Comparison of ENCODE assay signal across 18 mouse cellular contexts in genomic region chr6:146322555-146322954, GRCm38 (mm10).
DNase-seq lines count a peak whose midpoint lies in the region; ATAC-seq and TF ChIP-seq lines count a peak whose summit lies in the region.
"Had no signal": no experiment of that assay in that cellular context is flagged by ENCODE, and none has a peak within 500 bp of the region (broad histone marks: within the 10 kb centered on the region; RNA-seq: fewer than 3 reads in every experiment).

No protein-coding gene starts in this region.

- TF ChIP-seq CTCF in lung, embryonic 14.5 days (IDR thresholded peaks at IDR 0.05; ENCODE audit: low read depth), result no peak

- no peaks in the 10 kb centered on the region for H3K9me3 ChIP-seq in intestine, embryonic 15.5 days
- H3K9me3 ChIP-seq in intestine, embryonic 16.5 days (ENCODE audit: control insufficient read depth, low read length), result no peaks in the 10 kb centered on the region
- H3K9me3 ChIP-seq in lung, embryonic 14.5 days (ENCODE audit: low read depth, low read length), result no peaks in the 10 kb centered on the region
- no peaks in the 10 kb centered on the region for H3K9me3 ChIP-seq in hindbrain, embryonic 12.5 days (replicated peaks)
- H3K9me3 ChIP-seq: embryonic facial prominence, embryonic 12.5 days; liver, embryonic 12.5 days had no signal

- peak; percentile 23; the same call in 1 of the 2 replicates for ATAC-seq in intestine, embryonic 15.5 days
- no peak; the same call in 1 of the 2 replicates for ATAC-seq in intestine, embryonic 16.5 days
- ATAC-seq in lung, embryonic 14.5 days (ENCODE audit: insufficient read depth), result peak; percentile 39; the same call in 1 of the 2 replicates
- ATAC-seq in hindbrain, embryonic 12.5 days (ENCODE audit: low FRiP score), result no peak
- ATAC-seq: forebrain, postnatal 0 days; inflammation-experienced regulatory T-cells, adult 6 months; liver, embryonic 12.5 days had no signal

- no peaks in the 10 kb centered on the region for H3K27me3 ChIP-seq in intestine, embryonic 15.5 days (replicated peaks)
- H3K27me3 ChIP-seq in intestine, embryonic 16.5 days (replicated peaks; ENCODE audit: control insufficient read depth, insufficient read depth, low read length), result no peaks in the 10 kb centered on the region
- no peaks in the 10 kb centered on the region for H3K27me3 ChIP-seq in lung, embryonic 14.5 days (ENCODE audit: insufficient read depth, low read length)
- H3K27me3 ChIP-seq in hindbrain, embryonic 12.5 days, result no peaks in the 10 kb centered on the region
- H3K27me3 ChIP-seq: embryonic facial prominence, embryonic 12.5 days; liver, embryonic 12.5 days had no signal

- H3K4me2 ChIP-seq in intestine, embryonic 15.5 days (replicated peaks), result no peak overlapping the region
- no peak overlapping the region for H3K4me2 ChIP-seq in intestine, embryonic 16.5 days (ENCODE audit: low read depth, low read length)
- no peak overlapping the region for H3K4me2 ChIP-seq in lung, embryonic 14.5 days
- no peak overlapping the region for H3K4me2 ChIP-seq in hindbrain, embryonic 12.5 days (replicated peaks)
- H3K4me2 ChIP-seq: embryonic facial prominence, embryonic 12.5 days; liver, embryonic 12.5 days had no signal

- H3K4me3 ChIP-seq in intestine, embryonic 15.5 days (replicated peaks), result no peak overlapping the region
- H3K4me3 ChIP-seq in intestine, embryonic 16.5 days (ENCODE audit: low read length), result no peak overlapping the region
- H3K4me3 ChIP-seq in lung, embryonic 14.5 days (ENCODE audit: low read depth, low read length), result no peak overlapping the region
- H3K4me3 ChIP-seq in hindbrain, embryonic 12.5 days, result no peak overlapping the region
- H3K4me3 ChIP-seq: embryonic facial prominence, embryonic 12.5 days; liver, embryonic 12.5 days had no signal

- H3K36me3 ChIP-seq in intestine, embryonic 15.5 days, result no peaks in the 10 kb centered on the region
- no peaks in the 10 kb centered on the region for H3K36me3 ChIP-seq in intestine, embryonic 16.5 days (ENCODE audit: control insufficient read depth, insufficient read depth, low read length)
- no peaks in the 10 kb centered on the region for H3K36me3 ChIP-seq in lung, embryonic 14.5 days (ENCODE audit: insufficient read depth)
- no peaks in the 10 kb centered on the region for H3K36me3 ChIP-seq in hindbrain, embryonic 12.5 days
- H3K36me3 ChIP-seq: embryonic facial prominence, embryonic 12.5 days; liver, embryonic 12.5 days had no signal

- peak; percentile 72 for DNase-seq in adrenal gland, adult 2 months
- no peak for DNase-seq in adrenal gland, postnatal 25 days
- no peak for DNase-seq in lung, embryonic 14.5 days
- DNase-seq in lung, adult 18-20 months, result no peak
- peak; percentile 52 for DNase-seq in adrenal gland, postnatal 14 days
- DNase-seq: cerebellum, adult 9-10 months; forebrain, postnatal 0 days; gastrocnemius, postnatal 10 days; layer of hippocampus, postnatal 36 days; left cerebral cortex, postnatal 4 days; right cerebral cortex, postnatal 25 days; thymus, postnatal 14 days had no signal

- no peak overlapping the region for H3K27ac ChIP-seq in intestine, embryonic 15.5 days
- no peak overlapping the region for H3K27ac ChIP-seq in intestine, embryonic 16.5 days (ENCODE audit: low read length)
- H3K27ac ChIP-seq in lung, embryonic 14.5 days (ENCODE audit: low read depth), result 0 out of 2 replicates have a peak overlapping the region, but pooled peaks have one; percentile 32
- H3K27ac ChIP-seq in hindbrain, embryonic 12.5 days, result no peak overlapping the region
- H3K27ac ChIP-seq: embryonic facial prominence, embryonic 12.5 days; liver, embryonic 12.5 days had no signal

- no peak overlapping the region for H3K9ac ChIP-seq in intestine, embryonic 15.5 days
- H3K9ac ChIP-seq in intestine, embryonic 16.5 days (ENCODE audit: low read depth, low read length), result no peak overlapping the region
- H3K9ac ChIP-seq in lung, embryonic 14.5 days, result no peak overlapping the region
- no peak overlapping the region for H3K9ac ChIP-seq in hindbrain, embryonic 12.5 days
- H3K9ac ChIP-seq: embryonic facial prominence, embryonic 12.5 days; forebrain, postnatal 0 days; liver, embryonic 12.5 days had no signal

- WGBS in intestine, embryonic 15.5 days, result 31% methylated on average over 7 of the region's 7 CpGs
- 40% methylated on average over 7 of the region's 7 CpGs for WGBS in intestine, embryonic 16.5 days
- 32% methylated on average over 7 of the region's 7 CpGs for WGBS in lung, embryonic 14.5 days
- 88% methylated on average over 7 of the region's 7 CpGs for WGBS in hindbrain, embryonic 12.5 days

- peaks cover 16% of the 10 kb centered on the region for H3K4me1 ChIP-seq in intestine, embryonic 15.5 days (replicated peaks)
- 0 out of 2 replicates have a peak, but pooled peaks cover 10% of the 10 kb centered on the region for H3K4me1 ChIP-seq in intestine, embryonic 16.5 days (ENCODE audit: control insufficient read depth, insufficient read depth, low read length)
- H3K4me1 ChIP-seq in lung, embryonic 14.5 days (ENCODE audit: insufficient read depth), result peaks cover 6% of the 10 kb centered on the region; the same call in 1 of the 2 replicates
- peaks cover 6% of the 10 kb centered on the region; the same call in 1 of the 2 replicates for H3K4me1 ChIP-seq in hindbrain, embryonic 12.5 days
- H3K4me1 ChIP-seq: liver, embryonic 12.5 days had no signal

Comparison
In these comparisons a context has a peak if more than half of its experiments do, and no peak if none do; other contexts are left out.
1. DNase-seq: peak in adrenal gland, adult 2 months (single experiment) and adrenal gland, postnatal 14 days (single experiment); none in adrenal gland, postnatal 25 days (single experiment), lung, embryonic 14.5 days (single experiment) and lung, adult 18-20 months (0 of 2).
2. ATAC-seq: peak in intestine, embryonic 15.5 days (single experiment) and lung, embryonic 14.5 days (single experiment); none in intestine, embryonic 16.5 days (single experiment) and hindbrain, embryonic 12.5 days (single experiment).